Mouse (Mus musculus) bone marrow macrophage, adult 2 months (primary cell): Measurements from ENCODE around the gene Qprt.

ENCODE experiments used
- CTCF ChIP-seq: IDR thresholded peaks from 2 replicates; pipeline ENCODE4 v1.5.1; 2012; ENCODE audit warnings: low read depth, mild to moderate bottlenecking, low read length, moderate library complexity
- POLR2A ChIP-seq: IDR thresholded peaks from 2 replicates; pipeline ENCODE4 v1.6.1; 2012; ENCODE audit warnings: mild to moderate bottlenecking, low read depth, low read length, borderline replicate concordance

DNA sequence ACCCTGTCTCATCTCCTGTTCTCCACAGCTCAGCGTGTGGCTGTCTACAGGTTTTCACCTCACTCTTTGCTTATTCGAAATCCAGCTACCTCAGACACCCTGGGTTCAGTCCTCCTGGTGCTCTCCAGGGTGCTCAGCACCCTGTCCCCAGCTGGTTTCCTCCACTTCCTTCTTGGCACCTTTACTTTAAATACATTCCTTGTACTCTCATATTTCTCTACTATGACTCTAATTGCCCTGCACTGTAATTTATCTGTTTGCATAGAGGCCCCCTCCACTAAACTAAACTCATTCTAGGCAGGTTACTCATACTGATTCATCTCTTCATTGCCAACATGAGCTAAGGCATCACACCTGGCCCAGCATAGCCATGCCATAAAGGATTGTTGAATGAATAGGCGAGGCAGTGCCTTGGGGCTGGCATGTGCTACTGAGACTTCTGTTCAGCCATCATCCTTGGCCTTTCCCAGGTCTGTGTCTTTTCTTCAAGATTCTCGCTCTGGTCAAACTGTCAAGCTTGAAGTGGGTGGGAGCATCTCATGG lies 51.1 kb downstream of the Qprt start:
- TF ChIP-seq CTCF = no peak
- TF ChIP-seq POLR2A = no peak
